Mouse (Mus musculus) small intestine, adult 2 months (tissue): Measurements from ENCODE around the gene Mrps23.

Experiments
- CTCF ChIP-seq: fragments of 200-500 bp; IDR thresholded peaks from 2 replicates; pipeline ENCODE4 v1.5.1; 2012; ENCODE audit warnings: low read depth, mild to moderate bottlenecking, control low read depth, inconsistent platforms, low read length, moderate library complexity, mixed read lengths; ENCODE audit not compliant: insufficient replicate concordance, insufficient read length; ENCODE audit errors: extremely low read depth
- POLR2A ChIP-seq: fragments of 200-500 bp; IDR thresholded peaks from 2 replicates; pipeline ENCODE4 v1.6.1; 2012; ENCODE audit warnings: low read depth, mild to moderate bottlenecking, control low read depth, inconsistent platforms, low read length, moderate library complexity

GRCm38 (mm10) chr11:88258212-88258611, 54.0 kb downstream of the Mrps23 start:
- TF ChIP-seq POLR2A (no peak), CTCF (peak; percentile 17; the same call in 1 of the 2 replicates)
